Comparison of ENCODE assay signal across 9 mouse cellular contexts in genomic region chr10:107272804-107273145, GRCm38 (mm10). TPM values are rescaled to one million over a fixed set of nuclear protein-coding genes. Genes with fewer than 3 reads are reported as not detected.
DNase-seq lines count a peak whose midpoint lies in the region; ATAC-seq lines count a peak whose summit lies in the region.
"Had no signal": no experiment of that assay in that cellular context is flagged by ENCODE, and none has a peak within 500 bp of the region (broad histone marks: within the 10 kb centered on the region; RNA-seq: fewer than 3 reads in every experiment).

No protein-coding gene starts in this region.

- H3K27me3 ChIP-seq in intestine, embryonic 16.5 days (replicated peaks; ENCODE audit: control insufficient read depth, insufficient read depth, low read length) = peaks cover 2% of the 10 kb centered on the region; the same call in 1 of the 2 replicates
- no peaks in the 10 kb centered on the region for H3K27me3 ChIP-seq in midbrain, embryonic 16.5 days (ENCODE audit: control insufficient read depth, insufficient read depth, low read depth, low read length)
- H3K27me3 ChIP-seq: CH12.LX had no signal

- 8% methylated on average over 11 of the region's 11 CpGs for WGBS in intestine, embryonic 16.5 days
- WGBS in midbrain, embryonic 16.5 days = 1% methylated on average over 11 of the region's 11 CpGs

- H3K9me3 ChIP-seq in intestine, embryonic 16.5 days (ENCODE audit: control insufficient read depth, low read length) = no peaks in the 10 kb centered on the region
- H3K9me3 ChIP-seq in midbrain, embryonic 16.5 days (replicated peaks; ENCODE audit: control insufficient read depth, low read length, poor library complexity, severe bottlenecking) = no peaks in the 10 kb centered on the region

- peak overlapping the region; percentile 88 for H3K4me2 ChIP-seq in intestine, embryonic 16.5 days (ENCODE audit: low read depth, low read length)
- H3K4me2 ChIP-seq in midbrain, embryonic 16.5 days (ENCODE audit: low read length) = peak overlapping the region; percentile 64

- H3K4me3 ChIP-seq in intestine, embryonic 16.5 days (ENCODE audit: low read length) = peak overlapping the region; percentile 64
- H3K4me3 ChIP-seq in midbrain, embryonic 16.5 days (ENCODE audit: low read depth, low read length) = peak overlapping the region; percentile 75

- peak; percentile 69 for ATAC-seq in intestine, embryonic 16.5 days
- ATAC-seq in midbrain, embryonic 16.5 days = peak; percentile 84

- H3K4me1 ChIP-seq in intestine, embryonic 16.5 days (ENCODE audit: control insufficient read depth, insufficient read depth, low read length) = peaks cover 4% of the 10 kb centered on the region; the same call in 1 of the 2 replicates
- H3K4me1 ChIP-seq in midbrain, embryonic 16.5 days (ENCODE audit: control insufficient read depth, insufficient read depth, low read length) = peaks cover 8% of the 10 kb centered on the region

- peak overlapping the region; percentile 70 for H3K9ac ChIP-seq in intestine, embryonic 16.5 days (ENCODE audit: low read depth, low read length)
- peak overlapping the region; percentile 88 for H3K9ac ChIP-seq in midbrain, embryonic 16.5 days (ENCODE audit: low read depth, low read length)

- DNase-seq in frontal cortex, postnatal 10 days (ENCODE audit: low spot score in 2 of 2) = peak; percentile 5 to 17
- DNase-seq in frontal cortex, postnatal 25 days (ENCODE audit: low spot score in 2 of 2) = no peak
- peak; percentile 16 for DNase-seq in retina, adult 2 months (ENCODE audit: low read depth, low spot score)
- no peak for DNase-seq in retina, postnatal 1 day
- DNase-seq in adrenal gland, postnatal 4 days (ENCODE audit: low spot score in 2 of 2) = no peak
- DNase-seq in adrenal gland, postnatal 36 days = no peak

- H3K36me3 ChIP-seq in intestine, embryonic 16.5 days (ENCODE audit: control insufficient read depth, insufficient read depth, low read length) = no peaks in the 10 kb centered on the region
- no peaks in the 10 kb centered on the region for H3K36me3 ChIP-seq in midbrain, embryonic 16.5 days (ENCODE audit: control insufficient read depth, insufficient read depth, low read length)

- no peak overlapping the region for H3K27ac ChIP-seq in intestine, embryonic 16.5 days (ENCODE audit: low read length)
- H3K27ac ChIP-seq in midbrain, embryonic 16.5 days (ENCODE audit: low read length) = peak overlapping the region; percentile 87

RNA-seq across cellular contexts. Expression of gene Lin7a, which starts 1.3 kb away (rescaled TPM):
- polyA plus RNA-seq in intestine, embryonic 16.5 days (2015; fragmentation: Nextera tagmentation; extraction: Ambion mirVana) = 3.0 and 3.9 TPM in 2 replicates
- 36.1 and 39.1 TPM in 2 replicates for polyA plus RNA-seq in midbrain, embryonic 16.5 days (2015; fragmentation: Nextera tagmentation; extraction: Ambion mirVana)
- 1 to 10 TPM; 2.3 to 2.4 TPM for total RNA-seq in adrenal gland, postnatal 4 days (2021)
- 1 to 10 TPM; 1.5 to 2.1 TPM for total RNA-seq in adrenal gland, postnatal 36 days (2021)
- total RNA-seq: CH12.LX had no signal

Comparison
In these comparisons a context has a peak if more than half of its experiments do, and no peak if none do; other contexts are left out.
1. DNase-seq: peak in frontal cortex, postnatal 10 days (2 of 2) and retina, adult 2 months (single experiment); none in frontal cortex, postnatal 25 days (0 of 2), retina, postnatal 1 day (single experiment), adrenal gland, postnatal 4 days (0 of 2) and adrenal gland, postnatal 36 days (0 of 2).